Mouse (Mus musculus) embryonic fibroblast, embryonic 13.5 days (primary cell): ENCODE data around the gene Pde10a. TPM values are rescaled to one million over a fixed set of nuclear protein-coding genes. Genes with fewer than 3 reads are reported as not detected.
A peak's percentile ranks its signal among the peaks of the same experiment; 100 is the strongest.

Experiments used
- H3K27ac ChIP-seq: 2 replicates; pipeline ENCODE4 v1.5.1; 2012; ENCODE audit warnings: low read length, control low read depth, inconsistent platforms; ENCODE audit not compliant: insufficient read depth
- H3K4me1 ChIP-seq: 2 replicates; pipeline ENCODE4 v1.6.1; 2011; ENCODE audit warnings: low read length; ENCODE audit not compliant: control insufficient read depth, insufficient read depth
- H3K4me3 ChIP-seq: 2 replicates; pipeline ENCODE4 v1.5.1; 2011; ENCODE audit warnings: mild to moderate bottlenecking, control low read depth, low read length; ENCODE audit not compliant: insufficient read depth
- CTCF ChIP-seq: IDR thresholded peaks from 2 replicates; pipeline ENCODE4 v1.5.1; 2011; ENCODE audit warnings: mild to moderate bottlenecking, control low read depth, low read length, moderate library complexity, borderline replicate concordance; ENCODE audit not compliant: insufficient read depth
- POLR2A ChIP-seq: IDR thresholded peaks from 2 replicates; pipeline ENCODE4 v1.6.1; 2011; ENCODE audit warnings: low read depth, mild to moderate bottlenecking, control low read depth, low read length, moderate library complexity
- polyA plus RNA-seq: library from polyadenylated mRNA; stranded (reverse); fragments of >200 nt; gene quantifications from 2 replicates; pipeline ENCODE4 v1.2.4, GENCODE M21; 2011; ENCODE audit warnings: low read depth; ENCODE audit not compliant: missing spikeins, insufficient read length

The Pde10a gene
- polyA plus RNA-seq, 1 experiment, result 7.9 TPM

DNA sequence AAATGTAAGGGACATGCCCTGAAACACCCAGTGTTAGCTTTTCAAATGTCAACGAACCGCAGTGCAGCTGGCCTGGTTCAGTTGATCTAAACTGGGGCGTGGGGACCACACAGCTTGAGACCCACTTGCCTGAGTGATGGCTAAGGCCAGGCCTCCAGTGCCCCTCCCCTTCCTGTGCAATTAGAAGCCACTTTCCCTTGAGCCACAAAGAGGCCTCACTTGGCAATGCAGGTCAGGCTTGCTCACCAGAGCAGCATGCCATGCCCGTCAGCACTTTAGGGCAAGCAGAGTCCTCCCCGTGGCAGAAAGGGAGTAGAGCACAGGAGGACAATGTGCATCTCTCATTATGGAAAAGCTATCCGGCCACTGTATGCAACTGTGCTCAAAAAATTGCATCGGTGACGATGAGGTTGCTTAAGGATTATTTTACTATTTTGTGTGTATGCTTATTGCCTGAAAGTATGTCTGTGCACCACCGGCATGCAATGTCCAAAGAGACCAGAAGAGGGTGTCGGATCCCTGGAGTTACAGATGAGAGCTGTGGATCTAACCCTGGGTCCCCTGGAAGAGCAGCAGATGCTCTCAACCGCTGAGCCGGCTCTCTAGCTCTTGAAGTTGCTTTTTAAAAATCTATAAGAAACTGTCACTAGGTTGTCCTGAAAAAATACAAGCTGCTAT is 114.7 kb downstream of the Pde10a start:
- no peak for TF ChIP-seq POLR2A
- no peak overlapping the region for H3K4me3 ChIP-seq
- peaks cover 3% of the 10 kb centered on the region; the same call in 1 of the 2 replicates for H3K4me1 ChIP-seq
- no peak overlapping the region for H3K27ac ChIP-seq

DNA sequence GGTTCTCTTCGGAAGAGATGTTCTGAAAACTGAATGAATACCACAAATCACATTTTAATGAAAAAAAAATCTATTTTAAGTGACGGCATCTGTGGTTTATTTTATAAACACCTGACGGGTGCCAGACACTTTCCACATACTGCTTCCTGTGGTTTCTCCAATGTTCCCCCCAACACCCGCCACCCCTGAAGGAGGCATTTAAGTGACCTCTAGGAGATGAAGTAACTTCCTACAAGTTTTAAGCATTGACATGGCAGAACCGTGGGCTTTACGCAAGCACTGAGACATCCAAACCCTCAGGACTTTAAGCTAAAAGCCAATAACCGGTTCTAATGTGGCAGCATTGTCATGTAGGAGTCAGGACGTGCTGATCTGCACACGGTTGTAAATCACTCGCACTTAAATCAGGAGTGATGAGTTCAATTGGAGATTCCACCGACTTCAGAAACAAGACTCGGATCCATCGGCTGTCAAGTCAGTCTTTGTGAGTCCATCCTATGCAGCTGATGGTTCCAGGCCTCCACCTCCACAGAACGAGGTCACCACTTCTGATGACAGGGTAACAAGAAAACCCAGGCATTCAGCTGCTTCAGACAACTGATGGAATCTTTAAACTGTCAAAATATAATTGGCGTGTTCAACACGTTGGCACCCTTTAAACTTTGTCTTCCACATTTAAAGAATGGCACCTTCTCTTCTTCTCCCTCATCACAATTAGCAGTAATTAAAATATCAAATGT is 115.7 kb downstream of the Pde10a start:
- no peak for TF ChIP-seq CTCF
- TF ChIP-seq POLR2A, result no peak
- Histone ChIP-seq H3K4me3 (no peak overlapping the region), H3K27ac (no peak overlapping the region), H3K4me1 (peaks cover 3% of the 10 kb centered on the region; the same call in 1 of the 2 replicates)

DNA sequence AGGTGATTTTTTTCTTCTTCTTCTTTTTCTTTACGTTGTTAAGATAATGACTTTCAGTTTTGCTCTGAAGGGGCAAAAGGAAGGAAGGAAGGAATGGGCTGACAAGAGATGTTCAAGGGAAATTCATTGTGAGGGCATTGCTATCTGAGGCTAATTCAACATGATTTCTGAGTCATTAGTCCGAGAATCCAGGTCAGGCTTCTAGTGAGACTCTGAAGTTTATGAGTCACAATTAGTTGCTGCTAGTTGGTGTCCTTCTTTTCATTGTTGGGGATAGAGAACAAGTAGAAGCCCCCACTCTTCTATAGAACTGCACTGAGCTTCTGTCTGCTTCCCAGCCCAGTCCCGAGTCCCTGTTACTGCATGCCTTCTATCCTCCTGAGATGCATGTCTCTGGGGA is 116.3 kb downstream of the Pde10a start:
- no peak overlapping the region for H3K27ac ChIP-seq
- TF ChIP-seq POLR2A, result no peak
- no peak for TF ChIP-seq CTCF
- H3K4me3 ChIP-seq, result no peak overlapping the region
- H3K4me1 ChIP-seq, result peaks cover 3% of the 10 kb centered on the region; the same call in 1 of the 2 replicates

DNA sequence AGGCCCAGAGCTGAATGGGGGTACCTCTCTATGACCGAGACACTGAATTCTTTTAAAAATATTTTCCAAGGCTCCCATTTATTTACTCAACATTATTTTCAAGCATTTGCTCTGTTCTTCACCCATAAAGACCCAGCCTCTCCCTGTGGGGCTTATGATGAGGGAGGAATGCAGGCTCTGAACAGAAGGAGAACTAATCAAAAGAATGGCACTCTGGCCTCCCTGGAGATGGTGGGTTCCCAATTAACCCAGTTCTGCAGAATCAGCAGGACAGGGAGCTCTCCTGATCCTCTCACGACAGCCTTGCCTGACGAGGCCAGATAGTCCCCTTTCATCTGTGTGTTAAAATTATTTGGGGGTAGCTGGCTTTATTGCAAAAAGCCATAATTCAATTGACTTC is 117.2 kb downstream of the Pde10a start:
- Histone ChIP-seq H3K4me1 (peaks cover 3% of the 10 kb centered on the region; the same call in 1 of the 2 replicates), H3K4me3 (no peak overlapping the region), H3K27ac (no peak overlapping the region)
- TF ChIP-seq POLR2A, result no peak
- TF ChIP-seq CTCF, result no peak

DNA sequence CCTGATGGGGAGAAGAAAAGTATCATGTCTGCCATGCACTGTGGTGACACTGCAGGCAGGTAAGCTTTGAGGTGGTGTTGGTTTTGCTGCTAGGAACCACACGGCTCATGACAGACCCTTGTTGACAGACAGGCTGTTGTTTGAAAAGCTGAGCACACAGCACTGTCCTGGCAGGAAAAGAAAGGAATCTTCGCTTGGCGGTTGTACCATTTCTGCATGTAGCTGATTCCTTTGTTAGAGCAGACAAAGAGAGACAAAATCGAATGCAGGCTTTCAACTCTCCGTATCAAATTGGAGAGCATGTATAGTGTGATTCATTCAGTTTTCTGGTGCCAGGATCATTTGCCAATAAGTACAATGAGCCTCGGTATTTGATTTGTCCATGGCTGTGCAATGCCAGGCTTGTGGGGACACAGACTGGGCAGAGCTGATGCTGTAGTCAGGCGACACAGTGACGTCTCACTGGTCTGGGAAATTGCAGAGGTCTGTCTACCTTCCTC is 122.2 kb downstream of the Pde10a start:
- no peaks in the 10 kb centered on the region for H3K4me1 ChIP-seq
- no peak overlapping the region for H3K4me3 ChIP-seq
- H3K27ac ChIP-seq, result no peak overlapping the region; the same call in 1 of the 2 replicates
- TF ChIP-seq CTCF, result no peak

DNA sequence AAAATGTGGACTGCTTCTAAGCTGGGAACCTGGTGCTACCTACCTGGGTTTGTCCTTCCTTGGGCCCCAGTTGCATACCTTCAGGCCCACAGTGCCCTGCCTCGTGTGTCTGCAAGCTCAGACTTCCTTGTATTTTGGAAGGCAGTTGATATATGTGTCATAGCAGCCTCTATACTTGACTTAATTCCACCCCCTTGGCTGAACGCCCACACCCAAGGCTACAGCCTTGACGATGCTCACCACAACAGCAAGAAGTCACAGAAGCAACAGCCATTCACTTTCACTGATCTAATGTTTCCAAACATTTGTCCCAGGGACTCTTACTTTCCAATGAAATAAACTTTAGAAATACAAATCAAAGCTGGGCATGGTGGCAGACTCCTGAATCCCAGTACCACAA is 123.1 kb downstream of the Pde10a start:
- Histone ChIP-seq H3K4me1 (no peaks in the 10 kb centered on the region), H3K4me3 (no peak overlapping the region), H3K27ac (no peak overlapping the region)
- no peak for TF ChIP-seq CTCF
- no peak for TF ChIP-seq POLR2A

DNA sequence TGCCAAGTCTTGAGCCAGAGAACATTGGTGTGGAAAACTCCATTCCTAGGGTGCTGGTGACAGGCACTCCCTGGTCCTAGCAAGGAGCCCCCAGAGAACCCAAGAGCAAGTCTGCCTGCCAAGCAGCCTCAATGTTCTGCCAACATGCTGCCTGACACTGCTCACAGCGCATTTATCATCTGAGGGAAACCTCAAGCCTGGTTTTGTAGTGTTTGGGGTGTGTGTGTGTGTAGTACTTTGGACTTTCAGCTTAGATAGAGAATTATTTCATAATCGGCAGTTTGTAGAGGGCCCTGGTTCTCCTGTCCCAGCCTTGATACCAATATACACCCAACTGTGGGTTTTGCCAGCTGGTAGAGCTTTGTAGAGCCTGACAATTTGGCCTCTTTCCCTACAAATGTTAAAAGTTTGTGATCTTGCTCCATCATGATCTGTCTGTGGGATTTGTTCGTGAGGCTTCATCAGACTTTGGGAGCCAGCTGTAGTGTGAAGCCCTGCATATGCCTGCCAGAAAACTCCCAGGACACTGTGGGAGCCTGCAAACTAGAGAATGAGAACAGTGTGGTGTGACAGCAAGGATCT is 127.6 kb downstream of the Pde10a start:
- no peak overlapping the region for H3K27ac ChIP-seq
- H3K4me3 ChIP-seq, result no peak overlapping the region
- no peaks in the 10 kb centered on the region for H3K4me1 ChIP-seq
- no peak for TF ChIP-seq CTCF

DNA sequence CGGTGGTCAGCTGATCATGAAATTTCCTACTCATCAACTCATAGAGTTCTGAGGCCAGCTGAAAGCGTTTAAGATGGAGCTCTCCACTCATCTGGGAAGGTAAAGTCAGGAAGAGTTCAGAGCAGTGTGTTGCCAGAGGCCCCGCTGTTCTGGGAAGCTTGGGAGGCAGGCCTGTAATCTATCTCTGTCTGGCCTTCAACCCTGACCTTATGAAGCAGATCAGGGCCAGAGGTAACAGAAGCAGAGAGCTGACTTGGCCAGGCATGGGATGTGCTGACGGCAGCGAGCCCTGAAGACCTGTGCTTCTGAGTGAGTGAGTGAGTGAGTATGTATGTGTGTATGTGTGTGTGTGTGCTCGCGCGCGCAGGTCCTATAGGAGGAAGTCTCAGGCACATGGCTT is 132.5 kb downstream of the Pde10a start:
- TF ChIP-seq CTCF (no peak), POLR2A (no peak)
- H3K27ac ChIP-seq, result no peak overlapping the region
- peaks cover 2% of the 10 kb centered on the region for H3K4me1 ChIP-seq
- no peak overlapping the region for H3K4me3 ChIP-seq

DNA sequence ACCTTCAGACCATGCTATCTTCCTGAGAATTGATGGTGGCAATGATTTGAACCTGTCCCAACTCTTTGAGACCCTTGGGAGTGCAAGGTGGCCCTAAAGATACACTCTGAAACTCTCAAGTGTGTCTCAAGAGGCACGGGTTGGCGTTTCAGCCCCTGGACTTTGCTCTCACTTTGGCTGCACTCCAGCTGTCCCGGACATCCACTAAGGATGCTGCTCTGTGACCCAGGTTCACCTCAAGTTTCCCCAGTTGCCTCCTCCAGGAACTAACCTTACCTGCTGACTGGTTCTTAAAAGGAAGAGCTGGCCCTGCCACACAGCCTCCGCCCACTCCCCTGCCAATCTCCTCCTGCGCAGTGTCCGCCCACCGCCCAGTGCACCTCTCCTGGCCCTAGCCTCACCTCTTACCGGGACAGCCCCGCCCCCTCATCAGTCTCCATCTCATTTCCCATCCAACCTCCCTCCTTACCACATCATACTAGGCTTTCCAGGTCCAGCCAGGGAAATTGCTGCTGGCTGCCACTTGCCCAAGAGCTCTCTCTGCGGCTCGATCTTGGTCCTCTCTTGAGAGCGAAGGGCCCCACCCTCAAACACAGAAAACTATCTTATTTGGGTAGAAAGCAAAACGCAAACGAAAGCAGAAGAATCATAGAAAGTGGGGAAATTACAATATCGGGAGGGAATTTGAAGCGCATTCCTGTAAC is 133.7 kb downstream of the Pde10a start:
- H3K4me3 ChIP-seq, result no peak overlapping the region
- peaks cover 2% of the 10 kb centered on the region for H3K4me1 ChIP-seq
- TF ChIP-seq CTCF (no peak), POLR2A (no peak)
- peak overlapping the region; percentile 65 for H3K27ac ChIP-seq

DNA sequence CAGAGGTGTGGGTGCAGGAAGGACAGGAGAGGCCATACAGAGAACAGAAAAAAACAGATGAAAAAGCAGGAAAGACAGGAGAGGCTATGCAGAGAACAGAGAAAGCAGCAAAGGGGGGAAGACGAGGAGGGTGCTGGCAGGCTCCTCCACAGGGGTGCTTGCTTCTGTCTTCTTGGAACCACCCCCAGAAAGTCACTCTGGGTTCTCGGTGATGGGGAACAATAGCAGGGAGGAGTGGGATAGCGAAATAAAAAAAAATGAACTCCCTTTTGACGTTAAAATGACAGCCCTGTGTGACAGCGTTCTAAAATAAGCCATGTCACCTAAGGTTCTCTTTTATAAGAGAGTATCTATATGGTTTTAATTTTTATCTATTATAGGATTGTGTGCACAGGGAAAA is 141.7 kb downstream of the Pde10a start:
- Histone ChIP-seq H3K27ac (no peak overlapping the region), H3K4me1 (peaks cover 2% of the 10 kb centered on the region; the same call in 1 of the 2 replicates), H3K4me3 (no peak overlapping the region)
- TF ChIP-seq CTCF, result no peak
- no peak for TF ChIP-seq POLR2A
